Mouse (Mus musculus) left cerebral cortex, postnatal 36 days (tissue): ENCODE measurements around the gene Col8a2. TPM values are rescaled to one million over a fixed set of nuclear protein-coding genes. Genes with fewer than 3 reads are reported as not detected.

ENCODE experiments used
- DNase-seq, 2 experiments: peaks; one replicate each; pipeline ENCODE4 v3.0.0; 2021 to 2022; ENCODE audit warnings: low spot score in 2 of 2, mixed read lengths in 1 of 2
- intact Hi-C: fragments of 180-260 bp; cut with DNase I; formaldehyde crosslinking; loops from one replicate; pipeline ENCODE4 v1.15.1; 2025
- total RNA-seq, 2 experiments: library from RNA; stranded (reverse); gene quantifications; 2 replicates each; pipeline ENCODE4 v1.2.3; 2021

Gene Col8a2
- total RNA-seq, 2 experiments from 2014 or later, result 1.6 to 1.7 TPM

- DNase-seq, result no peak
Measured at GRCm38 (mm10) chr4:126259063-126259462, 27.5 kb upstream of the Col8a2 start.

GRCm38 (mm10) chr4:126259523-126260160, 27.0 kb upstream of the Col8a2 start:
- no peak for DNase-seq
- intact Hi-C loops, result no loop called here

More at GRCm38 (mm10) chr4:126259063-126259462, 27.5 kb upstream of the Col8a2 start:
- intact Hi-C loops, result no loop called here

- peak in 1 of 2 experiments; percentile 45 for DNase-seq
- intact Hi-C loops, result loop anchor here (1.0 kb wide), 1 partner anchor 79 kb away; no protein-coding TSS in a partner anchor
Measured at GRCm38 (mm10) chr4:126260520-126261201, 25.9 kb upstream of the Col8a2 start.

GRCm38 (mm10) chr4:126261266-126261665, 25.3 kb upstream of the Col8a2 start:
- no peak for DNase-seq
- intact Hi-C loops, result loop anchor here (1.0 kb wide), 1 partner anchor 80 kb away; no protein-coding TSS in a partner anchor

- no peak for DNase-seq
- intact Hi-C loops, result loop anchor here (1.0 kb wide), 2 partner anchors 34 to 80 kb away; no protein-coding TSS in a partner anchor
Measured at GRCm38 (mm10) chr4:126261675-126262074, 24.9 kb upstream of the Col8a2 start.

GRCm38 (mm10) chr4:126262119-126262807, 24.3 kb upstream of the Col8a2 start, which contains the start of gene Trappc3:
Trappc3 (plus strand) TSS chr4:126262325.
- intact Hi-C loops, result loop anchor here (1.0 kb wide), 1 partner anchor 35 kb away; no protein-coding TSS in a partner anchor
- peak; percentile 99 to 100 for DNase-seq

GRCm38 (mm10) chr4:126269292-126269691, 17.3 kb upstream of the Col8a2 start:
- intact Hi-C loops, result loop anchor here (5.0 kb wide), 1 partner anchor 43 kb away; no protein-coding TSS in a partner anchor
- DNase-seq, result no peak

GRCm38 (mm10) chr4:126273753-126274152, 12.8 kb upstream of the Col8a2 start:
- peak in 1 of 2 experiments; percentile 49 for DNase-seq
- intact Hi-C loops, result no loop called here

- intact Hi-C loops, result no loop called here
- DNase-seq, result no peak
Measured at GRCm38 (mm10) chr4:126275081-126275480, 11.5 kb upstream of the Col8a2 start.

- intact Hi-C loops, result no loop called here
- no peak for DNase-seq
Measured at GRCm38 (mm10) chr4:126275681-126276131, 10.9 kb upstream of the Col8a2 start.

GRCm38 (mm10) chr4:126277906-126278564, 8.6 kb upstream of the Col8a2 start:
- no peak for DNase-seq
- intact Hi-C loops, result no loop called here

- no peak for DNase-seq
- intact Hi-C loops, result no loop called here
Measured at GRCm38 (mm10) chr4:126278565-126278915, 8.1 kb upstream of the Col8a2 start.

- DNase-seq, result no peak
- intact Hi-C loops, result no loop called here
Measured at GRCm38 (mm10) chr4:126278961-126279360, 7.6 kb upstream of the Col8a2 start.

GRCm38 (mm10) chr4:126281706-126282105, 4.9 kb upstream of the Col8a2 start:
- intact Hi-C loops, result no loop called here
- no peak for DNase-seq

- intact Hi-C loops, result no loop called here
- DNase-seq, result no peak
Measured at GRCm38 (mm10) chr4:126283582-126283981, 3.0 kb upstream of the Col8a2 start.

GRCm38 (mm10) chr4:126287302-126287995, 856 bp downstream of the Col8a2 start:
- no peak for DNase-seq
- intact Hi-C loops, result no loop called here

GRCm38 (mm10) chr4:126288085-126288666, 1.6 kb downstream of the Col8a2 start:
- intact Hi-C loops, result no loop called here
- no peak for DNase-seq

- intact Hi-C loops, result no loop called here
- no peak for DNase-seq
Measured at GRCm38 (mm10) chr4:126290314-126290713, 3.7 kb downstream of the Col8a2 start.

- intact Hi-C loops, result no loop called here
- no peak for DNase-seq
Measured at GRCm38 (mm10) chr4:126291196-126291595, 4.6 kb downstream of the Col8a2 start.
